Mouse (Mus musculus): ENCODE results near the gene Trdmt1.
"Not testable (repeated sequence)": the region's sequence is repeated elsewhere in the genome, so short reads cannot be mapped to it uniquely, and the experiment has no call there.

The Trdmt1 gene

DNA sequence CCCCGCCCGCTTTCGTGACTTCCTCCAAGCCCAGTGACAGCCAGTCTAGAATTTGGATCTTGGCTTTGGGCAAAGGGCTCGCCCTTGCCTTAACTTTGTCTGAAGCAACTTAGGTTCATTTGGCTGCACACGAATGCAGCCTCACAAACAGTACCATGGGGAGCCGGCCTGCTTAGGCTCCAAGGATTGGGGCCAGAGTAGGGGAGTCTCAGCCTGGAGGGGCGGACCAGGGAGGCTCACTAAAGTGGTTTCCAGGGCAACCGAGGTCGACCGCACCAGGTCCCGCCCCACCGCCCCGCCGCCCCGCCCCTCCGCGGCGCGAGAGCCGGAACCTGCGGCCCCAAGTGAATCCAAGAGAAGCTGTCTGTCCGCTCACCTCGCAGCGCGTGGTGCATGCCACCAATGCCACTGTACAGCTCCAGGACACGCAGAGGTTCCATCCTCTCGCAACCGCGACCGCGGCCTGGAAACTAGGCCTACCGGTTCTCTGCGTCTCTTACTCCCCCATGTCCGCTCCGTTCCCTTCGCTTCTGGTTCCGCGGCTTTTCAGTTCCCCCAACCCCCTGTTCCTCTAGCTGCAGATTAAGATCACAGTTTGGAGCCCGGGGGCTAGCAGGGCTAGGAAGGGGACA is at the start of gene Trdmt1:
Trdmt1 (minus strand) TSS at position 476 of the 632 bp plus-strand sequence.
- DNase-seq, result peak; percentile 84

DNA sequence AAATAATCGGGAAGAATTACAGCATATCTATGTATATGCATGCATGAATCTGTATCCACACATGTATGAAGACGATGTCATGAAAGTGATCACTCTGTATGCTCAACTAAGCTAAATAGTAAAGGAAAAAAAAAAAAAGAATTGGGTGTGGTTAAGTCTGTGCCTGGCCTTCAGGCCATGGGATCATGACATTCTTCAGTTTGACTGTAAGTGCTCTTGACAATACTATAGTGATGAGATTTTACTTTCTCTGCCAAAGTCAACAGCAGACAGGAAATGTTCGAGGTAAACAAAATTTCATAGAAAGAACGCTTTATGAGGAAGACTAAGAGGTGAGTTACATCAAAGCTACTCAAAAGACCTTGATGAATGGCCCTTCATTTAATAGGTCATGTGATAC is 48.9 kb upstream of the Trdmt1 start:
- DNase-seq, result no peak

DNA sequence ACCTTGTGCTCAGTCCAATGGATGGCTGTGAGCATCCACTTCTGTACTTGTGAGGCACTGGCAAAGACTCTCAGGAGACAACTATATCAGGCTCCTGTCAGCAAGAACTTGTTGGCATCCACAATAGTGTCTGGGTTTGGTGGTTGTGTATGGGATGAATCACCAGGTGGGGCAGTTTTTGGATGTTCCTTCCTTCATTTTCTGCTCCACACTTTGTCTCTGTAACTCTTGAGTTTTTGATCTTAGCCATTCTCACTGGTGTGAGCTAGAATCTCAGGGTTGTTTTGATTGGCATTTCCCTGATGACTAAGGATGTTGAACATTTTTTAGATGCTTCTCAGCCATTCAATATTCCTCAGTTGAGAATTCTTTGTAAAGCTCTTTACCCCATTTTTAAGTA is 39.3 kb upstream of the Trdmt1 start:
- not testable (repeated sequence) for DNase-seq

DNA sequence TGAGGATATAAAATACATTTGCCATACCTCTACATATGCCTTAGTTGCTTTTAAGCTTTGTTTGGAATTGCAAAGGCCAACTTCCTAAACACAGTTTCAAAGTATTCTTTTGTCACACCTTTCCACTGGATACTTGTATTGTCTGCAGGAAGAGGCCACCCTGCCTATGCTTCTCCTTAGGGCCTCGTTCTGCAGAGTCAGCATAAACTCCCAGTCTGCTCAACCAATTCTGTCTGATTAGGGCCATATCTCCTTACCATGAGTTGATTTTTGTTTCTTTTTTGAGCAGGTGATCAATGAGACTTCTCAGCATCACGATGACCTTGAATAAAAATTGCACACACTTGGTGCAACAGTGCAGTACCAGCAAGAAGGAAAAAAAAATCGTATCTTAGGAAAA is 37.7 kb upstream of the Trdmt1 start:
- DNase-seq, result no peak

DNA sequence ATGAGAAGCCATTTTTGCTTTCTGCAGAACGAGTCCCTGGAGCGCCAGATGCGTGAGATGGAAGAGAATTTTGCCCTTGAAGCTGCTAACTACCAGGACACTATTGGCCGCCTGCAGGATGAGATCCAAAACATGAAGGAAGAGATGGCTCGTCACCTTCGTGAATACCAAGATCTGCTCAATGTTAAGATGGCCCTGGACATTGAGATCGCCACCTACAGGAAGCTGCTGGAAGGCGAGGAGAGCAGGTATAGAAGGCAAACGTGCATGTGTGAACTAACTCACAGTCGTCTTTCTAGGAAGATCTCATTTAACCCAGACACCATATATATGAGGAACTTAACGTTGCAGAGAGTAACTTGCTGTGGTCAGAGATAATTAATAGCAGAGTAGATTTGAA is 35.5 kb upstream of the Trdmt1 start:
- peak; percentile 48 for DNase-seq

DNA sequence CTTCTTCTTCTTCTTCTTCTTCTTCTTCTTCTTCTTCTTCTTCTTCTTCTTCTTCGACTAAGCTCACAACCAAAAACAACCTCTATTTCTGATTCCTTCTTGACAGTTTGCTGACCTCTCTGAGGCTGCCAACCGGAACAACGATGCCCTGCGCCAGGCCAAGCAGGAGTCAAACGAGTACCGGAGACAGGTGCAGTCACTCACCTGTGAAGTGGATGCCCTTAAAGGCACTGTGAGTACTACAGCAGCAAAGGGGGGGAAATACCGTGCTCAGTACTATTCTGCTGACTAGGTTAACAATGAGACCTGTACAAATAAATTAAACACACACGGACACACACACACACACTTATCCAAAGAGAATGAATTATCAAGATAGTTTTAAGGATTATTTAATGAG is 34.8 kb upstream of the Trdmt1 start:
- DNase-seq, result no peak

DNA sequence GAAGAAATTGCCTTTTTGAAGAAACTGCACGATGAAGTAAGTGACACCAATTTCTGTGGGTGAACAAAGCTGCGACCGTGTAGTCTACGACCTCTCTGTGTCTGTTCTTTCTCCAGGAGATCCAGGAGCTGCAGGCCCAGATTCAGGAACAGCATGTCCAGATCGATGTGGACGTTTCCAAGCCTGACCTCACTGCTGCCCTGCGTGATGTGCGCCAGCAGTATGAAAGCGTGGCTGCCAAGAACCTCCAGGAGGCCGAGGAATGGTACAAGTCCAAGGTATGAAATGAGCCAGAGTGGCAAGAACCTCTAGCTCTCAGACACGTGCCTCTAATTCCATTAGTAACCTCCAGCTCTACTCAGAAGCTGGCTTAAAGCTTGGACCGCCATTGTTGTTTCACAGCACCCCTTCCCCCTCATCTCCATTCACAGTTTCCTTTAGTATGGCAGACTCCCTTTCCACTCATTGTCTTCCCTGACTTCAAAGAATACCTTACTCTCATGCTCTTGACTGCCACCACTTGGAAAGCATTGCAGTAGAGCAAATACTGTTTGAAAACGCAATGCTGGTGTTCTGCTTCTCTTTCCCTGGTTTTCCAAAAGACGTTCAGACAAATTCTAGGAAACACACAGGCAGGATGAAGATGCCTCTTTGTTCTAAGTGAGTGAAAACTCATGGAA is 34.1 kb upstream of the Trdmt1 start:
- DNase-seq, result no peak

DNA sequence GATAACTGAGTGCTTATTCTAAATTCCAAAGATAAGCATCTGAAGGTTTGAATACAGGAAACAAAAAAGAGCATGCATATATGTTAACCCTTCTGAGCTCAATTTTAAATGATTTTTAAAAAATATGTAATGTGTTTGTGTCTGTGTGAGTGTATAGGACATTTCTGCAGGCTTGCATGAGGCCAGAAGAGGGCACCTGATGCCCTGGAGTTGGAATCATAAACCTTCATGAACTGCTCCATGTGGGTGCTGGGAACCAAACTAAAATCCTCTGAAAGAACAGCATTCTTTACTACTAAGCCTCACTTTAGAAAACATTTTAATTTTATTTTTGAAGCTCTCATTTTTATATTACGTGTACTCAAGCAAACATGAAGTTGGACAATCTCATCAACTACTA is 32.9 kb upstream of the Trdmt1 start:
- DNase-seq, result no peak

DNA sequence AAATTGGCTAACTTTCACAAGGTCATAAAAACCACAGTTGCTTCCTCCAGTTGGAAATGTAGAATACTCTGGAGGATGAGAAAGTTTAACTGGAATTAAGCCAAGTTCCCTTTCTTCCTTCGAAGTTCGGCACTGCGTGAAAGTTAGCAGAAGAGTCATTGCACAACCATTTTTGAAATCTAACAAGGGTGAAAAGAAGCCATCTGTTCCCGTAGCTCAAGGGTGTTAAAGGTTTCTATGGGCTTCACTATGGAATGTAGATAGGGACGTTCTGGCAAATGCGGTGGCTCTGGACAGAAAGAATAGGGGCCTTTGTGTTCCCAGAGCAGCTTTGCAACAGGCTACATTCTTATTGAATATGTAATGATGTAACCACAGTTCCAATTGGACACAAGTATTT is 31.5 kb upstream of the Trdmt1 start:
- DNase-seq, result no peak

DNA sequence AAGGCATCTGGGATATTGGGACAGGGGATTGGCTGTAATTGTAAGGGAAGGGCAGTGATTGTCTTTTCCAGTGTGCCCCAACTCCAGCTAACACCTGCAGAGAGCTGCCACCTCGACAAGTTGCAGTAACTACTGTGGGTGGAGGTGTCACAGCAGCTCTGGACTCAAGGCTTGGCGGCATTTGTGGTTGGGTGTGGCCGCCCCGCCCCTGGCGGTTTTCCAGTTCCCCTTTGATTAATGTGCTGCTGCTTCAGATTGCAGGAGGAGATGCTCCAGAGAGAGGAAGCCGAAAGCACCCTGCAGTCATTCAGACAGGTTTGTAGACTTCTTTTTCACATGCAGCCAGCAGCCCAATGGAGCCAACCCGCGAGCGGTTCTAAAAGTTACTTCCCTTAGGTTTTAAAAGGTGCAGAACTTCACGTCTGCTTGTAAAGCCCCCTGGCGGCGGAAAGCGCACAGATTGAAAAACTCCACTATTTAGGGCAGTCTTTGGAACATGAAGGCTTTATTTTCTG is 30.9 kb upstream of the Trdmt1 start:
- DNase-seq, result peak; percentile 86

DNA sequence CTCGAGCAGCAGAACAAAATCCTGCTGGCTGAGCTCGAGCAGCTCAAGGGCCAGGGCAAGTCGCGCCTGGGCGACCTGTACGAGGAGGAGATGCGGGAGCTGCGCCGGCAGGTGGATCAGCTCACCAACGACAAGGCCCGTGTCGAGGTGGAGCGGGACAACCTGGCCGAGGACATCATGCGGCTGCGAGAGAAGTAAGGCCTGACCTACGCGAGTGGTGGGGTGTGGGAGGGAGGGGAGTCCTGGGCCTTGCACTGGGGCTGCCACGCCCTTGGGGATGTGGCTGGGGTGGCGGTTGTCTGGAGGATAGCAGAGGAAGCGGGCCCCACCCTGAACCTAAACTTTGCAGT is 30.3 kb upstream of the Trdmt1 start:
- peak; percentile 74 for DNase-seq

DNA sequence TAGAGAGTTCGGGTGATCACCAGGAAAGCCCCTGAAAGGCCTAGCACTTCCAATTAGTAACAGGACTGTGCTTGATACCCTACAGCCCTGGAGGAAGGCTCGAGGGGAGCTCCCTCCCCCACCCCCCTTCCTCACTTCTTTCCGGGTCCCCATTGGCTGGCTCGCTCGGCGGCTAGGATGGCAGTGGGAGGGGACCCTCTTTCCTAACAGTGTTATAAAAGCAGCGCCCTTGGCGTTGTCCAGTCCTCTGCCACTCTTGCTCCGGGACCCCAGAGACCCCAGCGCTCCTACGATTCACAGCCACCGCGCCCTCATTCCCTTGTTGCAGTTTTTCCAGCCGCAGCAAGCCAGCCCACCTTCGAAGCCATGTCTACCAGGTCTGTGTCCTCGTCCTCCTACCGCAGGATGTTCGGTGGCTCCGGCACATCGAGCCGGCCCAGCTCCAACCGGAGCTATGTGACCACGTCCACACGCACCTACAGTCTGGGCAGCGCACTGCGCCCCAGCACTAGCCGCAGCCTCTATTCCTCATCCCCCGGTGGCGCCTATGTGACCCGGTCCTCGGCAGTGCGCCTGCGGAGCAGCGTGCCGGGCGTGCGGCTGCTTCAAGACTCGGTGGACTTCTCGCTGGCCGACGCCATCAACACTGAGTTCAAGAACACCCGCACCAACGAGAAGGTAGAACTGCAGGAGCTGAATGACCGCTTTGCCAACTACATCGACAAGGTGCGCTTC is 29.8 kb upstream of the Trdmt1 start:
- peak; percentile 74 for DNase-seq

DNA sequence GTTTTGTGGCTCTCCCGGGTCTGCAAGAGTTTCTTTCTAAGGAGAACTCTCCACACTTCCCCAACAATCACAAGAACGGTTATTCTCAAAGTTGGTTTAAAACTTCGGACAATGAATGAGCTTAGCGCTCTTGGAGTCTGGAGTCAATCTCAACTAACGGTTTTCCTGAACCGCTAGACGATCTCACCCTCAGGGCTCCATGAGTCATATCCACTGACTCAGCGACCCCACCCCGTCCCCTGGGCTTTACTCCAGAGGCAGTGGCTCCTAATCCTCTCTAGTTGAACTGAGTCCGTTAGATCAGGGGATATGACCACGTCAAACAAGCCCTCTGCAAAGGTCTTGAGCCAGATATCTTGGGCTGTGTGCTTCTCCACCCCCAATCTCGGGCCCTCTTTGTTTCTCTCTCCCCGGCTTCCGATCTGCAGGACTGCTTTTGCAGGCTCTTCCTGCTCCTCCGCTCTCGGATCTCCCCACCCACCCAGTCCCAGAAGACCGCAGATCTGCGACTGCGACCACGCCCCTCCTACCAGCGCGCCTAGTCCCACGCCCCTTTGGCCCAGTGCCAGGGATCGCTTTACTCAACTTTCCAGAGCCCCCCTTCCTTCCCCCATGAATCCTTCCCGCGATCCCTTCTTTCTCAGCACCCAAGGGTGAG is 29.1 kb upstream of the Trdmt1 start, which contains the start of gene Vim:
Vim (plus strand) TSS at position 520 of the 658 bp plus-strand sequence.
- DNase-seq, result peak; percentile 89

DNA sequence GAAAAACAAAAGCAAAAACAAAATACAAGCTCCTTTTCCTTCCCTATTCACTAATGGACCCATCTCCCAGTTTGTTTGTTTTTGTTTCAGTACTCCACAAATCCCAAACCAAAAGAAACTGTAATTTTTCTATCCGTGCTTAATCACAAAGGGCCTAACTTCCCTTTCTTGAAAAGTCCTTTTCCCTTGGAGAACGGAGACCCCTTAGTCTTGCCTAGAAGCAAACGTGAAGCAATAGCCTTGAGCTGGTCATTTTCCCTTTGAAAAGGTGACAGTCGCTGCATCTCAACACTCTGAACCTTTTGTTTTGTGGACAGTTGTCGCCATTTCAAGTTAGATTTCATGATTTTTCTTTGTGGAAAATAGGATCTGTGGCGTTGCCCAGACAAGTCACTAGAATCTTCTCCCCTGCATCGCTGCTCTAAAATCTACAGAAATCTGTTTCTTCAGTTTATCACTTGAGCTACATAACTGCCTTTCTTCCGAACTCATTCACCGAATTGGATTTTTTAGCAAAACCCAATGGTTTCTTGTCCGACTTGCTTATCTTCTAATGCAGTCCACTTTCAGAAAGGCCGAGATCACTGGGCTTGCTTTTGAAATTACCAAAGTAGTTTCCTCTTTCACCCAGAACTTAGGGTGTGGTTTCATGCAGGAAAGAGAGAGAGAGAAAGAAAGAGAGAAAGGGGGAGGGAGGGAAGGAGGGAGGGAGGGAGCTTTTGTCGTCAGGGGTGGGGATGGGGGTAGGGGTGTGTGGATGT is 28.4 kb upstream of the Trdmt1 start:
- DNase-seq, result no peak

DNA sequence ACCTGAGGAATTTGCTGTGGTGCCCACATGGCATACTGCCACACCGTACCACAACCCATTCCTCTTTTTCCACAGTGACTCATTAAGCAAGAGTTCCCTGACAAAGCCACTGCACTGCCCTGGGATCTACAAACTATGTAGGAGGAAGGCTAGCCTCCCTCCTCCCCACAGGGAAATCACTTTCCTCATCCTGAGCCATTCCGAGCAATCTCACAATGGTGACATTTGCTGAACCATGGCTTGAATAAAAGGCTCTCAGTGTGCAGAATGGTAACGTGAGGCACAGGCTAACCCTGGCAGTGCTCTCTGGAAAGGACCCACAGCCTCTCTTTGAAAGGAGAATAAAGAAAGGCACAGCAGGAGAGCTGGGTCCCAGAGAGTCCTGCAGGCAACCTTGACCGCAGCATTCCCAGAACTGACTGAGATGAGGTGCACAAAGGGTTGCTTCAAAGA is 27.7 kb upstream of the Trdmt1 start:
- DNase-seq, result no peak

DNA sequence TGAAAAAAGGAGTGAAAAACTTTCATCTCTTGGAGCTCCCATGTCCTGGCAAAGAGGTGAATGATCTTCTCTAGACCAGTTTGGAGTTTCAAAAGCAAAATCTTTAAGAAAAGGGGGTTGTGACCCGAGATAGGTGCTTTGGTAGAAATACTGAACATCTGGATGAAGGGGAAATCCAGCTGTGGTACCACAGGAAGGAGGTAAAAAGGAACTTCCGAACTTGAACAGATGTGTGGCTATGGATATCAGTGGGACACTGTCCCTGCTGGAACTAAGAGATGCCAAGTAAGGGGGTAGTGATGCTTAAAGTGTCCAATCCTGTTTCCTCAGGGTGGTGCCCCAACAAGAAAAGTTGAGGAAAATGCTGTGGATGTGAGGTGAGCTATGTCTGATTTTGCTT is 25.7 kb upstream of the Trdmt1 start:
- DNase-seq, result no peak

DNA sequence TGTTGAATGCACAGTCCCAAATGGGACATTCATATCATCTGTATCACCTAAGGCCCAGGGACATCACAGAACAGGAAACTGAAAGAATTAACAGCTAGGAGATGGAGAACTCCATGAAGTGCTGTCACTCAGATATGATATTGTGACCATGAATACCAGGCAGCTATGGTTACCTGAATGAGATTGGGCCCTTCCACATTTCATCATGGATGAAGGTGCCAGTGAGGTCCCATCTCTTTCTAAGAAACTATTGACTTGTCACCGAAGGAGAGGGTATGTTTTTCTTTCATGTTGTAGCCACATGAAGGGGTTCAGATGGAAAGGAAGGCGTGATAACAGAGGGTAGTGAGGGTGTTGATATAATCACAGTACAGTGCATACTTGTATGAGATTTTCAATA is 15.9 kb upstream of the Trdmt1 start:
- no peak for DNase-seq

DNA sequence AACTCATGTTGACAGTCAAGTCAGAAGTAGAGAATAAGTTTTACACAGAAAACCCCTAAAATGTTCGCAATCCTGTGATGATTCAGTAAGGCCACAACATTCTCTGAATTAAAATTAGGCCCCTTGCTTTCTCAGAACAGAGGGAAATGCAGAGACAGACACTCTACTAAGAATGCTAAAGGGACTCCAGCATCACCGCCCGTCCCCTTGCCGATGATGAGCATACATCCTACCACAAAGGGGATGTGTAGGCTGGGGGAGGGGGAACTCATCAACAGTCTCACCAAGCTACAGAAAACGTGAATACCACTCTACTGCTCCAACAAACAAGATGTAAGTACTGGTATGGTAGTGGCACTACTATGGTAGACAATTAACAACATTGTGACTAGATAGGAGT is 15.3 kb upstream of the Trdmt1 start:
- no peak for DNase-seq

DNA sequence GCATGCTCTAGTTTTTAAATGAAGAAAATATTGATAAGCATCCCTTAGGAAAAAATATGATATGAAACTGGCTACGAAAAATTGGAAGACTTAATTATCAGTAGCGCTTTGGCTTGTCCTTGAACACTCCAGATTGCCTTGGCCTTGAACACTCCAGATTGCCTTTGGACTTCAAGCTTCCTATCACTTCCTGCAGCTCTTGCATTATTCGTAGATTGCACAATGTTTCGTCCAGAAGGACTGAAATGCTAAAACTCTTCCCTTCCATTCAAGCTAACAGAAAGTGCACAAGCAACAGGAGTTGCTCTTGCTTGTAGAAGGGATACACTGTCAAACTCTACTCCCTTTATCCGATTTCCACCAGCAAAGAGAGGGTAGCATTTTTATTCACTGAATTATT is 14.8 kb upstream of the Trdmt1 start:
- DNase-seq, result no peak

DNA sequence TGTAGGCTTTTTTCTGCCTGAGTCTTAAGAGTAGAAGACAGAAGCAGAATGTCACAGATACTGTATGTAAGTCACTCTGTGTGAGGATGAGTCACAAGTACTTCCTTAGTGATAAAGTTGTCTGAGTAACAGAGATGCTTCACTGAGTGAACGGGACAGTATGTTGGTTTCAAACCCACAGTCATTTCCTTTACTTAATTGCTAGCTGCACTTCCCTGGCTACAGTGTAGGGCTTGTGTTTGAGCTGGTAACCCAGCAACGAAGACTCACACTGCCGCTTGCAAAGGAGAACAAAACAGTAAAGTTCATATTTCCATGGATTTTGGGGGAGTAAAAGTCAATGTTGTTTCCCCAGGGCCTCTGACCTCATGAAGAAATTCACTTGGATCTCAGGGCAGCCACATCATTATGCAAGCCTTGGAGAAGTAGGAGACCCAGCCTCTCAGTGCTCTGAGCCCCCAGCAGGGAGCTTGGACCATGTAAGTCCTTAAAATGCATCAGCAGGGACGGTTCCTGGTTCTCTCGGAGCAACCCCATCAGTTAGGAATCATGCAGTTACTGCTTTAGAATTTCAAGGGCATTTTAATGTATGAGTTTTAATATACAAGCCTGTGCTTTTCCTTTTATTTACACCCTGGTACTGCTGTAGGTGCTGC is 14.3 kb upstream of the Trdmt1 start:
- DNase-seq, result no peak

DNA sequence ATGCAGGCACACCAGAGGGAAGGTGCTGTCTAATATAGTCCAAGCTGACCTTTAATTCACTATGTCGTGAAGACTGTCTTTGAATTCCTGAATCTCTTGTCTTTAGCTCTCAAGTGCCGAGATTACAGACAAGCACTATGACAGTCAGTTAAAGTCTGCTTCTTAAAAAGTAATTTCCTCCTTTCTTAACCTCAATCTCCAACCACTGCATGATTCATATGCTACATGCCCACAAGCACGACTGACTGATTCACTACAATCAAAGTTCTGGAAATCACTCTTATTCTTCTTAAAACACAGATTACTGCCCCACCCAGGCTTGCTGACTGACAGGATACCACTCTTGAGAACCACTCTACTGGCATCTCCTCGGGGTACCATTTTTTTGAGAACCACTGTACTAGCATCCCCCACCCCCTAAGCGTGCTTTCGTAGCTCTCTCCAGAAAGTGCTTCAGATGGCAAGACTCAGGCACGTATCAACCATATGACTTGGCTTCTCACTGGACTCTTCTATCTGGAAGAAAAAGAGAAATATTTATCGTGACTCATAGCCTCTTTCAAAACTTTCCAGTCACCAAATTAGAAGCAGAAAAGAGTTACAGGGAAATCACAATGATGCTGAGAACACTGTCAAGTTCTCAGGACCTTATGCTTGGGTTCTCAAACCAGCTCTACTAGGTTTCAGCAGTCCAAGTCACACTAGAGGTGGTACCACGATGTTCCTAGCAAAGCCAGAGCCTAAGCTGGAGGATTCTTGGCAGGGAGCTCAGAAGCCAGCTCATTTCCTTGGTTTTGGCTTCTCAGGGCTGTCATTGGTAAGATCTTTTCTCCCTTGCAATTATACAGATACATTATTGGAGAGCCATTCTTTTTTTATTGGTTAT is 12.9 kb upstream of the Trdmt1 start:
- DNase-seq, result no peak
